Mouse (Mus musculus) forebrain, embryonic 16.5 days (tissue): ENCODE data around the gene Ganab. TPM values are rescaled to one million over a fixed set of nuclear protein-coding genes. Genes with fewer than 3 reads are reported as not detected.

Experiments used
- ATAC-seq: fragments of 200-750 bp; cut with Nextera tagmentation; 2 replicates; pipeline ENCODE4 v1.8.0; 2017; ENCODE audit warnings: mild to moderate bottlenecking, moderate library complexity
- H3K27ac ChIP-seq: fragments of 300-500 bp; sonication (generic); 2 replicates; pipeline ENCODE4 v1.5.1; 2014; ENCODE audit warnings: low read length, control low read depth
- H3K27me3 ChIP-seq: fragments of 300-500 bp; sonication (generic); replicated peaks from 2 replicates; pipeline ENCODE4 v1.6.1; 2014; ENCODE audit warnings: low read length; ENCODE audit not compliant: control insufficient read depth, insufficient read depth
- H3K36me3 ChIP-seq: fragments of 300-500 bp; sonication (generic); 2 replicates; pipeline ENCODE4 v1.6.1; 2014; ENCODE audit not compliant: control insufficient read depth, insufficient read depth
- H3K4me1 ChIP-seq: fragments of 300-500 bp; sonication (generic); replicated peaks from 2 replicates; pipeline ENCODE4 v1.6.1; 2014; ENCODE audit warnings: low read length; ENCODE audit not compliant: control insufficient read depth, insufficient read depth
- H3K4me2 ChIP-seq: fragments of 300-500 bp; sonication (generic); 2 replicates; pipeline ENCODE4 v1.6.1; 2014; ENCODE audit warnings: mild to moderate bottlenecking, low read length, control low read depth
- H3K4me3 ChIP-seq: fragments of 300-500 bp; sonication (generic); replicated peaks from 2 replicates; pipeline ENCODE4 v1.5.1; 2014; ENCODE audit warnings: mild to moderate bottlenecking, low read length, control low read depth
- H3K9ac ChIP-seq: fragments of 300-500 bp; sonication (generic); replicated peaks from 2 replicates; pipeline ENCODE4 v1.6.1; 2014; ENCODE audit warnings: low read depth, low read length, control low read depth
- H3K9me3 ChIP-seq: fragments of 300-500 bp; sonication (generic); 2 replicates; pipeline ENCODE4 v1.6.1; 2016; ENCODE audit warnings: low read length; ENCODE audit not compliant: control insufficient read depth
- WGBS: fragments of 180-500 bp; shearing (Covaris S2); extraction: QIAGEN DNeasy Blood & Tissue Kit; methylation state at CpG from one replicate; pipeline ENCODE4 v1.1.7; 2014; 5-methylcytosine and 5-hydroxymethylcytosine counted together
- polyA plus RNA-seq: library from polyadenylated mRNA; unstranded; fragments of >200 nt; fragmentation: Nextera tagmentation; extraction: Ambion mirVana; gene quantifications from 2 replicates; pipeline ENCODE4 v1.2.1, GENCODE M21; 2015

The Ganab gene
- polyA plus RNA-seq, 1 experiment from 2014 or later = 91.7 TPM

DNA sequence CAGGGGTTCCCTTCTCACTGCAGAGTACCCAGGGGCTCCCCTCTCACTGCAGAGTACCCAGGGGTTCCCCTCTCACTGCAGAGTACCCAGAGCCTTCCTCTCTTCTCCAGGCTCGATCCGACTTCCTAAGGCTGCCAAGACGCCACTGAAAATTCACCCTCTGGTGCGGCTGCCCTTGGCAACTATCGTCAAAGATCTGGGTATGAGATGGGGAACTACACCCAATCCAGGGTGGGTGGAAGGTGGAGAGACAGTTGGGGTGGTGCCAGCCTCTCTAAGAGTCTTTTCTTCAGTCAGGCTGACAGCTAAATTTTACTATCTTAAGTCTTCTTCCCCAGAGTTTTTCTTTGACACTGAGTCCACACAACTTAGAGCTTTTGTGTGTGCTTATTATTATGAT, 52.3 kb downstream of the Ganab start:
- WGBS = 89% methylated on average over 5 of the region's 5 CpGs
- no peak overlapping the region for H3K4me2 ChIP-seq
- no peak overlapping the region for H3K9ac ChIP-seq
- H3K36me3 ChIP-seq = peaks cover 47% of the 10 kb centered on the region
- ATAC-seq = no peak
- peaks cover 32% of the 10 kb centered on the region for H3K4me1 ChIP-seq
- H3K9me3 ChIP-seq = no peaks in the 10 kb centered on the region
- no peaks in the 10 kb centered on the region for H3K27me3 ChIP-seq
- H3K4me3 ChIP-seq = no peak overlapping the region
- H3K27ac ChIP-seq = no peak overlapping the region

DNA sequence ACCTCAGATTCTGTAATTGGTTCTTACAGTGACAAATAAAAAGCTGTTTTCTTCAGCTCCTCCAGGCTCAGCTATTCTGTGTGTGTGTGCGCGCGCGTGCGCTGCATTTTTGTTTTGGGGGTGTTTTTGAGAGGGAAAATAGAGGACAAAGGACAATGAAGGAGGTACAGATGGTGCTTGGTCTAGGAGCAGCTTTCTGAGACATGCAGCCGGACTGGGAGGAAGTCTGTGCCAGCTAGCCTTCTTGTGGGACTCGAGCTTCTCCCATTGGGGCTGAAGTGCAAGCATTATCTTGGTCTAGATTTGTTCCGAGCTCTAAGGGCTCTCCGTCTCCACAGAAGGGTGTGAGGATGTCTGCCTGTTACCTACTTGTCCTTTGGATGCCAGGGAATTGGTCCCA, 54.4 kb downstream of the Ganab start:
- Histone ChIP-seq H3K9ac (peak overlapping the region; percentile 55; the same call in 1 of the 2 replicates), H3K4me2 (peak overlapping the region; percentile 55), H3K9me3 (no peaks in the 10 kb centered on the region), H3K27me3 (no peaks in the 10 kb centered on the region), H3K4me1 (peaks cover 35% of the 10 kb centered on the region), H3K4me3 (no peak overlapping the region), H3K36me3 (peaks cover 39% of the 10 kb centered on the region), H3K27ac (peak overlapping the region; percentile 93)
- peak; percentile 6 for ATAC-seq
- 35% methylated on average over 9 of the region's 9 CpGs for WGBS

DNA sequence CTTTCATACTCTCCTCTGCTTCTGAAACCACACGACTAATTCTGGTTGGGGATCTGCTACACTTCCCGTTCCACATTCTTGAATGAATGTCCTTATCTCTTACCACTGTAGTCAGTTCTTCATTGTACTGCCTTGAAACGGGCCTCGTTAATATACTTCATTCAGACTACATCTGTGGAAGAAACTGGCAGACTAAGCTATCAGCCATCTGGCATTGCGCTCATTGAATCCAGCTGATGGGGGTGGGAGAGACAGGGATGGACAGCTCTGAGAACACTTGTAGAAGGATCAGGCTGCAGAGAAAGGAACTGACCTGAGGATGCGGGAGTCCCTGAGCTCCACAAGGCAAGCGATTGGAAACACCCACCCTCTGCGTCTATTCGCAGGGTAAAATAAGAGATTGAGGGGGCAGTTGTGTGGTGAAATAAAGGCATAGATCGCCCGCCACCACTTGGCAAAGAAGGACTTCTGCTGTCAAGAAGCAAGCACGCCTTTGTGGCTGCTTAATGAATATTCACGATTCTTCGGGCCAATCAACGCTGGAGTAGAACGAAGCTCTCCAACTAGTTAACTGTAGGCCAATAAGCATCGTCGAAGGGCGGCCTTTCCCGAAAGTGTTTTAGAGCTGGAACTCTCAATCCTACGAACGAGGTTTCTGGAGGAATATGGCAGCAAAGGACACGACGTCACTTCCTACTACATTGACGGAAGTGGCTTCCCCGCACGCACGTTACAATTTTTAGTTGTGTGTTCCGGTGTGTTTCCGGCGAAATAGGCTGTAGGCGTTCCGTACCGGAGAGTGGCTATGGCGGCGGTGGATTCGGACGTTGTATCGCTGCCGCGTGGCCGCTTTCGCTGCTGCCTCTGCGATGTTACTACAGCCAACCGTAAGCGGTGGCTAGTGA, 55.5 kb downstream of the Ganab start, which contains the start of gene Tut1:
TSS of gene Tut1 (plus strand) at position 713 of the 905 bp plus-strand sequence.
- Histone ChIP-seq H3K27me3 (no peaks in the 10 kb centered on the region), H3K4me3 (peak within 1 kb of the TSS; percentile 79), H3K27ac (peak within 1 kb of the TSS; percentile 93), H3K4me2 (peak within 1 kb of the TSS; percentile 98), H3K9ac (peak within 1 kb of the TSS; percentile 73), H3K9me3 (no peaks in the 10 kb centered on the region), H3K36me3 (peaks cover 28% of the 10 kb centered on the region), H3K4me1 (peaks cover 35% of the 10 kb centered on the region)
- WGBS = under 1% methylated on average over 46 of the region's 46 CpGs
- ATAC-seq = peak; percentile 96

DNA sequence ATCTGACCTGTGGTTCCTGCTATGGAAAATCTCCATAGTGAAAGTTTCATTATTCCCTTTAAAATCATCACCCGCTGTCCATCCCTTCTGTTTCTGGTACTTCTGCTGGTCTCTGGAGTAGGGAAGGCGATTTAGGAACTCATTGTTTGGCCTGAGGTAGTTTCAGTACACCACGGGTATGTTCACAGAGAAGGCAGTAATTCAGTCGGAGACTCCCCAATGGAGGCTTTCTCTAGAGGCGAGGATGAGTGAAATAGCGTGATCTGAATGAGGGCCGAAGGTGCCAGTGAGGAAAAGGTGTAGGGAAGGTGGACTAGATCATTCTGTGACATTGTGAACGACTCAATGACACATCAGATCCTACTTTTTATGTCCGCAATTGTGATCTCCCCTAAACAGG, 56.3 kb downstream of the Ganab start:
- H3K4me3 ChIP-seq = peak overlapping the region; percentile 79
- ATAC-seq = no peak
- peak overlapping the region; percentile 73 for H3K27ac ChIP-seq
- H3K9ac ChIP-seq = peak overlapping the region; percentile 73
- no peaks in the 10 kb centered on the region for H3K9me3 ChIP-seq
- H3K27me3 ChIP-seq = no peaks in the 10 kb centered on the region
- peaks cover 35% of the 10 kb centered on the region for H3K4me1 ChIP-seq
- H3K4me2 ChIP-seq = peak overlapping the region; percentile 98
- peaks cover 23% of the 10 kb centered on the region for H3K36me3 ChIP-seq
- WGBS = 3% methylated on average over 9 of the region's 9 CpGs

DNA sequence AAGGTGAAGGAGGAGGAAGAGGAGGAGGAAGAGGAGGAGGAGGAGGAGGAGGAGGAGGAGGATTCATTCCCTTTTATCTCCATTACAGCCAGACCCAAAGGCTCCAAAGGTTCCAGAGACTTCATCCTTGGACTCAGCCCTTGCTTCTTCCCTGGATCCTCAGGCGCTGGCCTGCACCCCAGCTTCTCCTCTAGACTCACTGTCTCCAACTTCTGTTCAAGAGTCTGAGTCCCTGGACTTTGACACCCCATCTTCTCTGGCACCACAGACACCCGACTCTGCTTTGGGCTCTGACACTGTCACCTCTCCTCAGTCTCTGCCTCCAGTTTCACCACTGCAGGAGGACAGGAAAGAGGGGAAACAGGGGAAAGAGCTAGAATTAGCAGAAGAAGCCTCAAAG, 64.4 kb downstream of the Ganab start:
- no peak overlapping the region for H3K4me3 ChIP-seq
- H3K36me3 ChIP-seq = peaks cover 45% of the 10 kb centered on the region
- WGBS = 90% methylated on average over 2 of the region's 2 CpGs
- H3K4me1 ChIP-seq = peaks cover 10% of the 10 kb centered on the region
- H3K27me3 ChIP-seq = no peaks in the 10 kb centered on the region
- no peak for ATAC-seq
- no peak overlapping the region for H3K4me2 ChIP-seq
- H3K9ac ChIP-seq = no peak overlapping the region
- H3K27ac ChIP-seq = no peak overlapping the region
- no peaks in the 10 kb centered on the region for H3K9me3 ChIP-seq

DNA sequence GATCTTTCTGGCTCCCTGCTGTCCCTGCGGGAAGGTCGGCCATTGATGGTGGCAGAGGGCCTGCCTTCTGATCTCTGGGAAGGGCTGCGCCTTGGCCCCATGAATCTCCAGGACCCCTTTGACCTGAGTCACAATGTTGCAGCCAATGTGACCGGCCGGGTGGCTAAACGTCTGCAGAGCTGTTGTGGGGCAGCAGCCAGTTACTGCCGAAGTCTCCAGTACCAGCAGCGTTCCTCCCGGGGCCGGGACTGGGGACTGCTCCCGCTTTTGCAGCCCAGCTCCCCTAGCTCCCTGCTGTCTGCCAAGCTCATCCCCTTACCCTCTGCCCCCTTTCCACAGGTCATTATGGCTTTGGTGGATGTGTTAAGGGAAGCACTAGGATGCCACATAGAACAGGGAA, 67.2 kb downstream of the Ganab start:
- H3K27ac ChIP-seq = no peak overlapping the region
- no peaks in the 10 kb centered on the region for H3K9me3 ChIP-seq
- no peaks in the 10 kb centered on the region for H3K27me3 ChIP-seq
- H3K4me1 ChIP-seq = peaks cover 19% of the 10 kb centered on the region
- no peak for ATAC-seq
- WGBS = 93% methylated on average over 11 of the region's 11 CpGs
- H3K9ac ChIP-seq = no peak overlapping the region
- peaks cover 40% of the 10 kb centered on the region for H3K36me3 ChIP-seq
- H3K4me3 ChIP-seq = no peak overlapping the region
- H3K4me2 ChIP-seq = no peak overlapping the region

DNA sequence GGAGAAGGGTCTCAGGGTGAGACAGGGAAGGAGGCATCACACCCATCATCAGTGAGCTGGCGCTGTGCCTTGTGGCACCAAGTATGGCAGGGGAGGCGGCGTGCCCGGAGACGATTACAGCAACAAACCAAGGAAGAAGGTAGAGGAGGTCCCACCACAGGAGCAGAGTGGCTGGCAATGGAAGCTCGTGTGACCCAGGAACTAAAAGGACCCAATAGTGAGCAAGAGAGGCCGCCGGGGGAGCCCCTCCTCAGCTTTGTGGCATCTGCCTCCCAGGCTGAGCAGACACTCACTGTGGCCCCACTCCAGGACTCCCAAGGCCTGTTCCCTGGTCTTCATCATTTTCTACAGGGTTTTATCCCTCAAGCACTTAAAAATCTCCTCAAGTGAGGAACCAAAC, 67.9 kb downstream of the Ganab start:
- no peak overlapping the region for H3K4me3 ChIP-seq
- no peak overlapping the region; the same call in 1 of the 2 replicates for H3K27ac ChIP-seq
- peaks cover 36% of the 10 kb centered on the region for H3K36me3 ChIP-seq
- no peaks in the 10 kb centered on the region for H3K9me3 ChIP-seq
- no peak overlapping the region for H3K9ac ChIP-seq
- ATAC-seq = no peak
- H3K4me1 ChIP-seq = peaks cover 19% of the 10 kb centered on the region
- 82% methylated on average over 8 of the region's 8 CpGs for WGBS
- H3K27me3 ChIP-seq = no peaks in the 10 kb centered on the region
- peak overlapping the region; percentile 59; the same call in 1 of the 2 replicates for H3K4me2 ChIP-seq

DNA sequence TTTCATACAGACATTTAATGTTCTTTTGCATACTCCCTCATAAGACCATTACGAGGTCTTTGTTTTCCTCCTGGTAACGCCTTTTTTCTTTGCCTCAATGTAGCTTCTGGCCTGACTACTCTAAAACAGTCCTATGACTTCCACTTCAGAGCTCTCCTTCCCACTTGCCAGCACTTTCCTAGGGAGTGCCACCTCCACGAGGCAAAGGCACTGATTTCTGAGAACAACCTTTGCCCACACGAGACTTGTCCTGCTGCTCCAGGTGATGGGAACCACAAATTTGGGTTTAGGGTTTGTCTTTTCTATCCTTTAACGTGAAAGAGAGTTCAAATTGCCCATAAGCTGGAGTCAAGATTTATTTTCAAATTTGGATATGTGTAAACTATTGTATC, 68.3 kb downstream of the Ganab start:
- WGBS = 43% methylated on average over 5 of the region's 5 CpGs
- H3K4me3 ChIP-seq = peak overlapping the region; percentile 54
- peaks cover 19% of the 10 kb centered on the region for H3K4me1 ChIP-seq
- H3K27me3 ChIP-seq = no peaks in the 10 kb centered on the region
- peak overlapping the region; percentile 59 for H3K4me2 ChIP-seq
- peak overlapping the region; percentile 85 for H3K27ac ChIP-seq
- peak overlapping the region; percentile 52 for H3K9ac ChIP-seq
- ATAC-seq = no peak
- no peaks in the 10 kb centered on the region for H3K9me3 ChIP-seq
- H3K36me3 ChIP-seq = peaks cover 40% of the 10 kb centered on the region
